Mouse (Mus musculus): Measurements from ENCODE around the gene Stat5b.
A peak's percentile ranks its signal among the peaks of the same experiment; 100 is the strongest.

The Stat5b gene

DNA sequence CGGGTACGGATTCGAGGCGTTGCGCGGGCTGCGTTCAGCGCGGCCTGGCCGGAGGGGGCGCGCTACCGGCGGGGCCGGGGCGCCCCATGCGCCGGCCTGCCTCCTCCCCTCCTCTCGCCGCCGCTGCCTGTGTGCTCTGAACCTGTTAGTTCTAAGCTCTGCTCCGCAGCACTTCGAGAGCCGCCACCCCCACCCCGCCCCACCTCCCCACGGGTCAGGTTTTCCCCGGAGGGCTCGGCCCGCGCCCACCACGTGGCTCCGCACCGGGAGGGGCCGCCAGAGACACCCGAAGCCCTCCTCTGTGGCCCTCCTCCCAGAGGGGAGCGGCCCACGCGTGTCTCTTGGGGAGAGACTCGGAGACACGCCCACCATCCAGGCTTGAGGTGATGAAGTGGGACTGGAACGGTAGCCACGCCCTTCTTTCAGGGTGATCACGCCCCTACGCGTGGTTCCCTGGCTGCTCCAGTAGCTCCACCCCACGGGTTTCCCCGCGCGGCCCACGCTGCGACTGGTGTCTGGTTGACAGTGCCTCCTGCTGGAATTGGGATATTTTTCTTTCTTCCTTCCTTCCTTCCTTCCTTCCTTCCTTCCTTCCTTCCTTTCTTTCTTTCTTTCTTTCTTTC lies 90.8 kb downstream of the Stat5b start, which contains the start of gene Kcnh4:
Gene Kcnh4, minus strand, starts transcription at position 332 of the 623 bp plus-strand sequence.
- peak; percentile 47 for DNase-seq

DNA sequence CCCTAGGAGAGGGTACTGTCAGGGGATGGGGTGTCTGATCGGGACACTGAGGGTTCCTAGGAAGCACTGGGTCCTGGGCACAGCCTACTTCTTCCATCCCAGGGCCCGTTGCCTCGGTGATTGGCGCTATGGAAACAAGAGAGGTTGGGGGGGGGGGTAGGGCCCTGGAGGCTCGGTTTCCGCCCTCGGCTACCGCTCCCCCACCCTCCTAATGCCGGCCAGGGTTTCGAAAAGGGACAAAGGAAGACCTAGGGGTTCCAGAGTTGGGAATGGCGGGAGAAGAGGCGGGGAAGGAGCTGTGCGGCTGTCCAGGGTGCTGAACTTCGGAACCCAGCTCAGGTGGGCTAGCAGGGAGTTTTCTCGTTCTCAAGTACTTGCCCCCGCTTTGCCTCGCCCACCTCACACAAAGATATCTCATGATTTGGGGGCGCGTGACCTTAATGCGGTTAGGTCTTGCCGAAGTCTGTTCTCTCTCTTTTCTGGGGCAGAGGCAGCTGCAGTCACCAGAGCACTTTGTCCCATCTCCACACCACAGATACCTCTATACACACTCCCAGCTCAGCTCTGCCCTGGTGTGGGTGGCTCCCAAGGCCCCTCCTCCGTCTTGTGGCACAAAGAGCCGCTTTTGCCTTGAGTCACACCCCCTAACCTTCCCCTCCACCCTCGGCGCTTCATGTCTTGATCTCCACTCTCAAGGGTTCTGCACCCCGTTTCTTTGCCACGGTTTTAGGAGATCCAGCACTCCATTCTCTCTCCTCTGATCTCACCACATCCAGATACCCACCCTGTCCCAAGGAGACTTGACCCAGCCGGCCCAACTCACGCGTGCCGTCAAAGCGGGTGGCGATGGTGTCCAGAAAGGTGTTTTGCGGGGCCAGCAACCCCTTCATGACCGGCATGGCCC lies 91.6 kb downstream of the Stat5b start:
- DNase-seq: no peak

DNA sequence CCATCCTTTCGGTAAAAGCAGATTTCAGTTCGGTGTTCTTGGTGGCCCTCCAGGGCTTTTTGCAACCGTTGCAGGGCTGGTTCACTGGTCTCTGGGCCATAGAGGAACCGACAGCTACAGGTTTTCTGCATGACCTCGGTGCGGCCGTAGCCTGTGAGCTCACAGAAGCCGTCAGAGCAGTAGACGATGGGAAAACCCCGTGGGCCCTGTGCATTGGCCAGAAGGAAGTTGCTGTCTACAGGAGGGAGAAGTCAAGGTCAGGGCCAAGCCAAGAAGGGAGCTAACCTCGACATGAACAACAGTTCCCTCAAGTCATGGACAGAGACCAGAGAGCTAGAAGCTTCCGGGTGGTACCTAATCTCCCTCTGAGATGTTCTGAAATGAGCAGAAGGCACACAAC lies 93.0 kb downstream of the Stat5b start:
- DNase-seq: no peak

DNA sequence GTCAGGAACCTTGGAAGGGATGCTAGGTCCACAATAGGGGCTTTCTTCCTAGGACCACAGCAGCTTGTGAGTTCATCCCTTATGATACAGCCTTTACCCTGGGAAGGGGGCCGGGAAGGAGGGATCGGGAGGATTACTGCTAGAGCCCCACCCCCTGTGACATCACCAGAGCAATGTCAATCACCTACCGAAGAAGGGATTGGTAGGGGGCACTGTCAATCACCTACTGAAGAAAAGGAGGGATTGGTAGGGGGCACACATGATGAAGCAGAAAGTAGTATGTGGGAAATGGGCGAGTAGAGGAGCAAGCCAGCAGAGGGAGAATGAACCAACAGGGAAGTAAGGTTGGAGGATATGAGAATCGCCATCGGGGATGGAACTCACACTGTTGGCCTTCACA lies 94.0 kb downstream of the Stat5b start:
- no peak for DNase-seq

DNA sequence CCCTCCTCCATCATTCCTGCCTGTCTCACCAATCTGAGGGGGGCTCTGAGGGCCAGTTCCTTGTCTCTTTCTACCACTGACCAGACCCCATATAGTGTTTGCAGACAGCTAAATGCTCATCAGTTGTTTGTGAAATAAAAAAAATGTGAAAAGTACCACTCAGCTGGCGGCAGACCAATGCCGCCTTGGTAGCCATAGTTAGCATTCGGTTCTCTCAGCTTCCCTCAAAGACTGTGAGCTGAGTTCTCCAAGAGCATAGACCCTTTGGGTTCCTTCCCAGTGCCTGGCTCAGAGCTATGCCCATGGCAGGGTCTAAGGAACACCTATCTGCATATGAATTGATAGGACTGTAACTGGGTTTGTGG lies 95.8 kb downstream of the Stat5b start:
- DNase-seq: no peak

DNA sequence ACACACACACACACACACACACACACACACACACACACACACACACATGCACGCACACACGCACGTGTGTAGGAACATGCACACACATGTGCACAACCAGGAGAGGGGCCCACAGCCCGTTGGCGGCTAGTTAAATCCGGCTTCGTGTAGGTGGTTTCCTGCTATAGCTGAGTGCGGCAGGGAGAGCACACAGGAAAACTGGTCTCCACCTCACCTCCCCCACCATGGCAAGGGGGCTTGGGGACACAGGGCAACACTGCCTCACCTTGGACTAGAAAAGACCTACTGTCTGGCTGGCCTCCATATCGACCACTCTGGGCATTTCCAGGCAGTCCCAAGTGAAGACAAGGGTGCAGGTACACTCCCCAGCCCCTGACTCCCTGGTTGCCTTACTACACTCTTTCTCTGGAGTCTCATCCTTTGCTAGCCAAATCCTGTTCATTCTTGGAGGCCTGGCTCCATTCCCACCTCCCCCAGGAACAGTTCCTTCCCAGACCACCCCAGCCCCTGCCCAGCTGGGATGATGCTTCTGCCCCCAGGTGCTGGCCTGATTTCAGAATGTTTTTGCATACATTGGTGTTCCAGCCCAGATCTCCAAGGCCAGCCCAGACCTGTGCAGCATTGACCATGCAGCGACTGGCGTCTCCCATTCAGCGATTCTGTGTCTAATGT lies 96.4 kb downstream of the Stat5b start:
- DNase-seq: no peak

DNA sequence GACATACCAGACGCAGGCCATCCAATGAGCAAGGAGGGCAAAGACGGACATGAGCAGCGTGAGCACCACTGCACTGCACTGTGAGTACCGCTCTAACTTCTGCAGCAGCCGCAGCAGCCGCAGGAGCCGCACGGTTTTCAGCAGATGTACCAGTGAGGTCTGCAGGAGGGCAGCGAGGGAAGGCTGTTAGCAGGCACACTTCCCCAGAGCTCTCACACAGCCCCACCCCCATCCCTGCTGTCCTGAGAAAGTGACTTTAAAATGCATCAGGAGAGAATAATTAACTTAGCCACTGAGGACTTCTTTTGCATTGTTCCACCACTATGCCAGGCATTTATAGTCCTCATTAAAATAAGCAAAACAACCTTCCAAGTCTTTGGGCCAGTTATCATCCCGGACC lies 98.2 kb downstream of the Stat5b start:
- DNase-seq: no peak

DNA sequence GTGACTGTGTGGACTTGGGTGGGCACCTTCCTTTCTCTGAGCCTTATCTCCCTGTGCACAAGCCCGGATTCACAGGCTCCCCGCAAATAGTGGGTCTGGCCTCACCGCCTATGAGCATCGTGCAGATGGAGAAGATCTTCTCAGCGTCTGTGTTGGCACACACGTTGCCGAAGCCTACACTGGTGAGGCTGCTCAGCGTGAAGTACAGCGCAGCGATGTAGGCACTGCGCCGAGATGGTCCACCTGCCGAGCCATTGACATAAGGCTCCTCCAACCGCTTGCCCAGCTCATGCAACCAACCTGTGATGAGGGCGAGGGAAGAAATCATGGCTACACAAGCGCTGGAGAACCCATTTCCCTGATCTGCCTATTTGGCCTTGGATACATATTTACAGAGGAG lies 100.4 kb downstream of the Stat5b start:
- no peak for DNase-seq

DNA sequence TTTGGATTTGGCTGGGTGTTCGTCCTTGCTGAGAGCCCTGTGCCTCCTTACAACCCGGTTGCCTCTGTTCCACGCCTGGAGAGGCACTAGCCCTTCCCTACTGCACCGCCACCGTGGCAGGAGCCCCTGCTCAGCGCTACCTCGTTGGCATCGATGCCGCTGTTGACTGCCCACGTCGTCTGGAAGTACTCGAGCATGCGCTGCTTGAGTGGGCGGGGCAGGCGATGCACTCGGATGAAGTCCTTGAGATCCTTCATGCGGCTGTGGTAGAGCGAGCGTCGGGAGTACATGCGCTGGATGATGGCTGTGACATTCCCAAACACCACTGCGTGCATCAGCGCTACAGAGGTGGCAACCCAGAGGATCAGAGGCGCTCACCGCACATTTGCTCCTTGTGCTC lies 101.1 kb downstream of the Stat5b start:
- no peak for DNase-seq

DNA sequence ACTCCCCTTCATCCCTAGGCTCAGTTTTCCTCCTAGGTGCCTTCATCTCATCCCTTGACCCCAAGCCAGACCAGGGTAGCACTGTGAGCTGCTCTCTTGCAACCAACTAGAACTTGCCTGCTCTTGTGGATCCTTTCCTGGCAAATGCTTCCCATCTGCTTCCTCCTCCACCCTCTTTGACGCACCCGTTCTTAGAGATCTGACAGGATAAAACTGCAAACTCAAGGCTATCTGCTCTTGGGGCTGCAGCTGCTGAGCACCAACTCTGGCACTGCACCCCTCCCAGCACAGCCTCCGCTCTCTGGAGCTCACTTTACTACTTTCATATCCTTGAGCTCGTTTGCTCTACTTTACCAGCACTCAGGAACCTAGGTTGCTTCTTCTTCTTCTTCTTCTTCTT lies 101.9 kb downstream of the Stat5b start:
- DNase-seq: no peak

DNA sequence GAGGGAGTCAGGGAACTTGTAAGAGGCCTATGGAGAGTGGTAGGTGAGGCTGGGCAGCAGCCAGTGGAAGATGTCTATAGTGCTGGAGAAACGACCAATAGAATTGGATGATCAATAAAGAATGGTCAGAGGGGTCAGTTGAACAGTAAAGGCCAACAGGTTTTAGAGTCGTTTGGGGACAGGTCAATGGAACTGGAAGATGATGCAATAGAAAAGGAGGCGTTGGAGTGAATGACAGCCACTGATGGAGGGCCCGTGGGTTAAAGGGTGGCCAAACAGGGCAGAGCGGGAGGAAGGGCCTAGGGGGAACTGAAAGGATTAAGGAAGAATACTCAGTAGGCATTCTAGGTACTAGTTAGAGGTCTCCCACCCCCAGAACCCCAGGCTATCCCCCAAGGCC lies 103.4 kb downstream of the Stat5b start:
- DNase-seq: no peak

DNA sequence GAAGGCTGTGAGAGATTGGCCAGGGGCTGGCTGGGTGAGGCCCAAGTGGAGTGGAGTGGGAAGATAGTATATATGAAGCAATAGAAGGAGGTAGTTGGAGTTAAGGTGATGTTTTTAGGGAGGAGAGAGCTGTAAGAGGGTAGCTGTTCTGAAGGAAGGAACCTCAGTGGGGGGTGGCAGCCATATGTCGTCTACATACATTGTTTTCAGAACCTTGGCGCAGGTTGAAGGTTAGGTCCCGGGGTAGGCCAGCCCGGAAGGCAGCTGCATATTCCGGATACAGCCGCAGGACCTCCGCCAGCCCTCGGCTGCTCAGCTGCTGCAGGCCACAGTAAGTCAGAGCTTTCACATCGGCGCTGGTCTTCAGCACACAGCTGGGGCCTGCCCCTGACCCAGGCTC lies 104.0 kb downstream of the Stat5b start:
- no peak for DNase-seq

DNA sequence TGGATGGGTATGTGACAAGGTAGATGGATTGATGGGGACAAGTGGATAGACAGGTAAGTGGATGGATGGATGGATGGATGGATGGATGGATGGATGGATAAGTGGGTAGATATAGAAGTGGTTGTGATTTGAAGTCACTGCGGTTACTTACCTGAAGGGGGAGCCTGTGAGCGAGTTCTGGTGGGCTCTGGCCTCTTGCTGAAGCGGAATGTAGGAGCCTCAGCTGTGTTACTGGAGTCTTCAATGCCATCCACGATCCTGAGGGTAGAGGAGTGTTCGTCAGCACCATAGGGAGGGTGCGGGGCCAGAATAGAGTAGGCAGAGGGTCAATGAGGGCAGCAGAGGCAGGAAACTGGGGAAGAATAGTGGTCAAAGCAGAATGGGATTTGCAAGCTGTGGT lies 105.4 kb downstream of the Stat5b start:
- DNase-seq: no peak

DNA sequence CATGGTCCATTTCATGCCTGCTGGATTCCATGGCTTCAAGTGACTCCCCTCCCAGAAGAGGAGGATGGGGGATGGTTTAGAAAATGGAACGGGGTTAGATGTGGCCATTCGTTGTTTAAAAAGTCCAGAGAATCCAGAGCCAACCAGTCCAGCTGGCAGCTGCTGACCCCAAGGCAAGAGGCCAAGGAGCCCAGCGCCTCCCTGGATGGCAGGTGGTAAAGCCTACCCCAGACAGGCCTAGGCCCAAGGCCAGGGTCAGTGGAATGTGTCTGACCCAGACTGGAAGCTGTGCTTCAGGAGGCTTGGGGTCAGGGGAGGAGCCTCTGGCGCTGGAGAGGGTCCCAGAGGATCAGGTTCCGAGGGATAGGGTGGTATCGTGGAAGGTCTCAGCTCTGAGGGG lies 109.2 kb downstream of the Stat5b start:
- DNase-seq: peak; percentile 85

DNA sequence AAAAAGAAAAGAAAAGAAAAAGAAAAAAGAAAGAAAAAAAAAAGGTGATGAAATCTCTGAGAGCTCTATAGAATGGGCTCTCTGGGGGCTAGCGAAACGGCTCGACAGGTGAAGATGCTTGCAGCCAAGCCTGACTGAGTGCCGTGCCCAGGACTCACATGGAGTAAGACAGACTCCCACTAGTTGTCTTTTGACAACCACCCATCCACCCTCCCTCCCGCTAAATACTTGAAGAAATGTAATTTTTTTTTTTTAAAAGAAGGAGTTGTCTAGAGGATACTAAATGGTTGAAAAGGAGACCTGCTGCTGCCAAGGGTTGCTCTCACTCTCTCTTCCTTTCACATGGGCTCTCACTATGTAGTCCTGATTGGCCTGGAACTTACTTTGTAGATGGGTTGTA lies 111.8 kb downstream of the Stat5b start:
- no peak for DNase-seq

DNA sequence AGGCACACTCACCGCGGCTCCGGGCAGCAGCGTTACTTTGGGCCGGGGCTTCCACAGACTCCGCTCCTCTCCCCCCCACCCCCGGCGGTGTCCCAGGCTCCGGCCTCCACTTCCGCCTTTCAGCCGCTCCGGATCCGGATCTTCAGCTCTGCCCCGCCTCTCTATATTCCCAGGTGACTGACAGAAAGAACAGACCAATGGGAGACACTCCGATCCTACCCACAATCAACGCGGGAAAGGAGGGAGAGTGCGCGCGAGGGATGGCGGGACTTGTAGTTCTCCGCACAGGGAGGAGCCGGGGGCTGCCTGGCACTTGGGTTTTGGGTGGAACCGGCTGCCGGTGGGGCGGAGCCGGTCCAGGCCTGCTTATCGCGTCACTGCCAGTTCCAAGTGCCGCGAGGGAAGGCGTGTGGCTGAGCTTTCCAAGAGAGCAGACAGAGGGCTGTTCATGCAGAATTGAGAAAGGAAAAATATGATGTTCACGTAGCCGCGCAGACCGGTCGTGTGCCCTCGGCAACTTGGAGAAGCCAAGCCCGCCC lies 112.4 kb downstream of the Stat5b start, which contains the start of gene Rab5c:
Gene Rab5c, minus strand, starts transcription at position 150 of the 539 bp plus-strand sequence.
- peak; percentile 99 for DNase-seq

DNA sequence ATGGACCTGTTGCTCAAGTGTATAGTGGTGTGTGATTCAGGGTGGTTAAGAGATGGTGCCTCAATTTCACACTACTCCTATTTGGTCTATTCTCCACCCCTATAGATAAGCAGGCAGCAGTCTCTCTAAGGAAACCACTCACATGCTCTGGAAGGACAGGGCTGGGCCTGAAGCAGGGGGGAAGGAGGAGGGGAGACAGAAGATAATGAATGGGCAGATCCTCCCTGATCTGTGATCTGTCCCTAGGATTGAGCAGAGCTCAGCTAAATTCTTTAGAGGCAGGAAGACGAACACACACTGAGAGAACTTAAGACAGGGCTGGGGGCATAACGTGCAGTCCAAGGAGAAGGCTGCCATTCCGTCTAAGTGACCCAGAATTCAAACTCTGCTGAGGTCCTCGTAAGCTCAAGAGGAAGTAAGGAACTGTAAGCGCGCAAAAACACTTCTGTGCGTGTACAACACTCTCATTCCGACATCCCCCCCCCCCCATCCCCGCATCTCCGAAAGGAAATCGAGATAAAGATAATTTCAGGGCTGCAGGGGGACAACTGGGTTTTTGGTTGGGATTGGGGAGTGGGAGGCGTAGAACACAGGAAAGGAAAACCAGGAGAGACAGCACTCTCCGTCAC lies 113.3 kb downstream of the Stat5b start:
- DNase-seq: peak; percentile 50

DNA sequence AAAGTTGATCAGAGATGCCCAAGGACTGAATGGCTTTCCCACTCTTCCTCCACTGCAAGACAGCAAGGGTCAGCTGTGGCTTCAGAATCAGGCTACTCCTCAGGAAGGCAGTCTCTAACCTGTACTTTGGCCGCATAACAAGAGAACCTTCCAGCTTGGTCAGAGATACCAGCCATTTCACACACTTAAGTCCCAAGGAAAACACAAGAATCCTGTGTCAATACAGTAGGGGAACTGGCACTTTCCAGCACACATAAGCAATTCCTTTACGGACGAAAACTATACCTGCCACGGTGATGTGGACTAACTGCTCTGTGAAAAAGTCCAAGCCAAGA lies 113.8 kb downstream of the Stat5b start:
- DNase-seq: no peak

DNA sequence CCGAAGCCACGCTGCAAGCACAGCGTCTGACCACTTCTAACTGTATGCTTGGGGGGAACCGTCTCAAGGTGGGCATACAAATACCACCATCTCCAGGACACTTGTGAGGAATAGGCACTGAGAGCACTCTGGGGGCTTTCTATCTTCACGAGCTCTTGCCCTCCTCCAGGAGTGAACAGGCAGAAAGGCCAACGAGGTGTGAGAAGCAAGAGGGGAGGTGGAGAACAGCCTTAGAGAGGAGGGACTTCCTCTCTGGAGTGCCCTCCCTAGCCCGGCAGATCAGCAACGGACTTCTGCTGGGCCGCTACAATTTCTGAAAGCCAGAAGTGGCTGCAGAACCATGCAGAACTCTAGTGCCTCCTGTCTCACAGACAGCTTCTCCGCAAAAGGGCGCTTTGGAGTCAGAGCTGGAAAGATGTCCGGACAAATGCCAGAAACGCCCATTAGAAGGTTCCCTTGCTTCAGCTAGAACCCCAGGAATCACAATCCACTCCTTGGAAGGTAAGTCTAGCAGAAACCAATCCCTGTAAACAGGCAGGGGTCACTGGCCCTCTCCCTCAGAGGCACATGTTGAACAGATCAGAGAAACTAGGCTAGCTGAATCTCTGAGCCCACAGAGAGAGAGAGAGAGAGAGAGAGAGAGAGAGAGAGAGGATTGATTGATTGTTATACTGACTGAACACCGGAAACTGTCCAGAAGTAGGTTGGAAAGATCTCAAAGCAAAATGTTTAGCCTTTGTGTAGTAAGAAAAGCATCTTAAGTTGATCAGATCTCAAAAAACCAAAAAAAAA lies 114.4 kb downstream of the Stat5b start:
- no peak for DNase-seq

DNA sequence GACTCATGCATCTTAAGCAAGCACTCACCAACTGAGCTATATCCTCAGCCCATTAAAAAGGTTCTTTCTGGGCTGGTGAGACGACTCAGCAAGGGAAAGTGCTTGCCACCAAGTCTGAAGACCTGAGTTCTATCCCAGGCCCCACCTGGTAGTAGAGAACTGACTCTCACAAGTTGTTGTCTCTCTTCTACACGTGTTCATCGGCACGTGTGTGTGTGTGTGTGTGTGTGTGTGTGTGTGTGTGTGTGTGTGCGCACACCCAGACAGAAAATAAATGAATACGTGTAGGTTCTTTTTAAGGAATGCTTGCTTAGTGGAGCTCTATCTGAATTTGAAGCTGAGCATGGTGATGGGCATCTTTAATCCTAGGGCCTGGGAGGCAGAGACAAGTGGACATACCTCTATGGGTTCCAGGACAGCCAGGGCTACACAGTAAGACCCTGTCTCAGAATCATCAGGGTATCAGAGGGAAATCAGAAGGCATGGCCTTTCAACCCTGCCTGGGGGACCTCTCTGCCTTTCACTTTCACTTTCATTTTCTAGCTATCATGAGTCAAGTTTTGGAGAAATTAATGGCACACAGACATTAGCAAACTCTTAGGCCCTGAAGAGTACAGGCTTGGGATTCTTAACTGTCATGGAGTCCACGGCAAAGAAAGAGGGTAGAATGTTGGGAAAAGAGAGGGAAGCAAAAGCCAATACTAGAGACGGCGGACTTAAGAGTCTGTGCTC lies 115.2 kb downstream of the Stat5b start:
- DNase-seq: no peak
